Mouse (Mus musculus) megakaryocyte-erythroid progenitor cell, adult 5 weeks (primary cell): ENCODE measurements around the gene Magt1. TPM values are rescaled to one million over a fixed set of nuclear protein-coding genes. Genes with fewer than 3 reads are reported as not detected.

Source experiments
- polyA plus RNA-seq: library from polyadenylated mRNA; stranded (reverse); fragments of >175 nt; gene quantifications from 2 replicates; pipeline ENCODE4 v1.2.3, GENCODE M21; 2012

Magt1 gene
- 4.3 and 5.3 TPM in 2 replicates for polyA plus RNA-seq

DNA sequence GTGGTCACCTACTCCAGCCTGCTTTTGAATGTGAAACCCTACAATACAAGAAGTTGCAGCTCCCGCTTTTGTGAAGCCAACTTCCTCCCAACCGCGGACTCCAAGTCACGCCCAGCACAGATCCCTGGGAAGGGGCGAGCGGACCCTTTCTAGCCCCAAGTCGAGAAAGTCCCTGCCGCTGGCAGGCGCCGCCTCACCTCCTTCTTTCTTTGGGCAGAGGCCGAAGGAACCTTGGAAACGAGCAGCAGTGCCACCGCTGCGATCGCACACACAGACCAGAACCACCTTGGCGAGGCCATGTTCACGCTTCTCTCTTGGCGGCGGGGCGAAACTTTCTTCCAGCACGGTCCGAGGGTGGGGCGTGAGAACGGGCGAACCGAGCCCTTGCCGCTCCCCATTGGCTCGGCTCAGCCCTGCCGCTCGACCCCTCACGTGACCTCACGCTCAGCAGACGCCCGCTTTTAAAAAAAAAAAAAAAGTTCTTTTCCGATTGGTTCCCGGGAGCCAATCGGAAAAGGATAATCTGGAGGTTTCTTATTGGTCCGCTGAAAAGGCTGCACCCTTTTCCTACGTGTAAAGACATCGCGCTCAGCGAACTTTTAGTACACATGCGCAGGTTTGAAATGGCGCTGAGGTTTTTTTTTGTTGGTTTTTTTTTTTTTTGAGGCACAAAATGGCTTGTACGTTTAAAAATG is at the start of gene Magt1:
Magt1 (minus strand) TSS at position 442 of the 695 bp plus-strand sequence.

GRCm38 (mm10) chrX:106026418-106027342 is 15.0 kb upstream of the Magt1 start, which contains the start of gene Atp7a:
TSS of gene Atp7a (plus strand) at chrX:106027276.

GRCm38 (mm10) chrX:106015571-106016322 is 4.0 kb upstream of the Magt1 start, which contains the start of gene Cox7b:
TSS of gene Cox7b (plus strand) at chrX:106015700.

DNA sequence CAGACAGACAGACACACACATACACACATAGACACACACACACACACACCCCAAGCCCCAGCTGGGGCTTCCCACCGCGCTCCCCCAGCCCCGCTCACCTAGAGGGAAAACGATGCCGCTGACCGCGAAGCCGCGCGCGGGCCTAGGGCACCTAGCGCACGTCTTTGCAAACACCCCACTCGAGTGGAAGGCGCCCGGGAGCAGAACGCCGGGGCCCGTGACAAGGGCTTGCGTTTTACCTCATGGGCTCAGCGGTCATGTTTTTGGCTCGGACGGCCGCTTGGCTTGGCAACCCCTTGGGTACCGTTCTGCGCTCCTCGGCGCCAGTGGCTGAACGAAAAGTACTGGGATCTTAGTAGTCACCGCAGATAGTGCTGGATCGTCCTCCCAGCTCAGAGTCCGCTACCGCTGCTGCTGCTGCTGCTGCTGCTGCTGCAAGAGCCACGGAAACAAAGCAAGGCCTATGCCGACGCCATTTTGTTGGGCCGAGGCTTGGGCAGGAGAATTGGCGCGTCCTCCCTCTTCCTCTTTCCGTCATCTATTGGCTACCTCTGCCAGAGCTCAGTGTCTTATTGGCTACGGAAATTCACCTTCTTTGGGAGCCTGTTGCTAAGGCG is 82.7 kb downstream of the Magt1 start, which contains the start of gene Atrx:
Atrx (minus strand) TSS at position 543 of the 617 bp plus-strand sequence.

Other genes with a start within 250 kb of the Magt1 start
- not detected in 2 replicates for gene Fgf16, start 247.6 kb downstream of the Magt1 start, polyA plus RNA-seq
- 21.1 and 33.6 TPM in 2 replicates for gene Atrx, start 82.5 kb downstream of the Magt1 start, polyA plus RNA-seq
- 9.2 and 11.0 TPM in 2 replicates for gene Cox7b, start 3.8 kb upstream of the Magt1 start, polyA plus RNA-seq
- 0.22 and 0.45 TPM in 2 replicates for gene Atp7a, start 15.4 kb upstream of the Magt1 start, polyA plus RNA-seq
- gene Tlr13, start 131.3 kb upstream of the Magt1 start, polyA plus RNA-seq = 0.01 and 0.04 TPM in 2 replicates
- 17.5 and 21.5 TPM in 2 replicates for gene Pgk1, start 175.2 kb upstream of the Magt1 start, polyA plus RNA-seq
- 0.24 and 0.26 TPM in 2 replicates for gene Taf9b, start 209.3 kb upstream of the Magt1 start, polyA plus RNA-seq
- gene Fnd3c2, start 243.5 kb upstream of the Magt1 start, polyA plus RNA-seq = not detected in 2 replicates